11 mouse cellular contexts compared by ENCODE assay signal in genomic region chr13:37873125-37873891, GRCm38 (mm10).
DNase-seq lines count a peak whose midpoint lies in the region; ATAC-seq lines count a peak whose summit lies in the region.
"Had no signal": no experiment of that assay in that cellular context is flagged by ENCODE, and none has a peak within 500 bp of the region (broad histone marks: within the 10 kb centered on the region; RNA-seq: fewer than 3 reads in every experiment).

No protein-coding gene starts in this region.

- H3K4me2 ChIP-seq in hindbrain, embryonic 12.5 days (replicated peaks): no peak overlapping the region
- H3K4me2 ChIP-seq in limb, embryonic 13.5 days (replicated peaks): no peak overlapping the region

- no peak for DNase-seq in hindbrain, embryonic 10.5 days (ENCODE audit: low spot score)
- peak; percentile 71 for DNase-seq in MEL-GATA-1-ER (ENCODE audit: extremely low read depth, low read depth)
- DNase-seq in naive thymus-derived CD4-positive, alpha-beta T cell, adult 2 months (ENCODE audit: low read depth): peak; percentile 31
- DNase-seq in cerebellum, adult 11 months: no peak
- DNase-seq in lung, adult 18-20 months: no peak
- no peak for DNase-seq in lung, postnatal 4 days
- DNase-seq: adrenal gland, adult 2 months; cerebellum, postnatal 25 days; kidney, postnatal 10 days had no signal

- no peaks in the 10 kb centered on the region for H3K27me3 ChIP-seq in hindbrain, embryonic 10.5 days (ENCODE audit: insufficient read depth, poor library complexity, severe bottlenecking)
- H3K27me3 ChIP-seq in hindbrain, embryonic 12.5 days: no peaks in the 10 kb centered on the region
- H3K27me3 ChIP-seq in limb, embryonic 13.5 days: no peaks in the 10 kb centered on the region

- H3K4me3 ChIP-seq in hindbrain, embryonic 10.5 days: no peak overlapping the region
- H3K4me3 ChIP-seq in hindbrain, embryonic 12.5 days: no peak overlapping the region
- no peak overlapping the region for H3K4me3 ChIP-seq in limb, embryonic 13.5 days

- H3K36me3 ChIP-seq in hindbrain, embryonic 10.5 days: no peaks in the 10 kb centered on the region
- no peaks in the 10 kb centered on the region for H3K36me3 ChIP-seq in hindbrain, embryonic 12.5 days
- H3K36me3 ChIP-seq in limb, embryonic 13.5 days: no peaks in the 10 kb centered on the region

- peak overlapping the region; percentile 2; the same call in 1 of the 2 replicates for H3K27ac ChIP-seq in hindbrain, embryonic 10.5 days
- no peak overlapping the region for H3K27ac ChIP-seq in hindbrain, embryonic 12.5 days
- H3K27ac ChIP-seq in limb, embryonic 13.5 days: 0 out of 2 replicates have a peak overlapping the region, but pooled peaks have one; percentile 15

- ATAC-seq in hindbrain, embryonic 12.5 days (ENCODE audit: low FRiP score): no peak
- no peak for ATAC-seq in limb, embryonic 13.5 days (ENCODE audit: low FRiP score, low read depth)

- WGBS in hindbrain, embryonic 10.5 days: 77% methylated on average over 7 of the region's 7 CpGs
- WGBS in hindbrain, embryonic 12.5 days: 79% methylated on average over 7 of the region's 7 CpGs
- 64% methylated on average over 7 of the region's 7 CpGs for WGBS in limb, embryonic 13.5 days

- no peak overlapping the region for H3K9ac ChIP-seq in hindbrain, embryonic 12.5 days
- H3K9ac ChIP-seq in limb, embryonic 13.5 days: no peak overlapping the region

- H3K9me3 ChIP-seq in hindbrain, embryonic 10.5 days: no peaks in the 10 kb centered on the region
- no peaks in the 10 kb centered on the region for H3K9me3 ChIP-seq in hindbrain, embryonic 12.5 days (replicated peaks)
- no peaks in the 10 kb centered on the region for H3K9me3 ChIP-seq in limb, embryonic 13.5 days

- peaks cover 18% of the 10 kb centered on the region for H3K4me1 ChIP-seq in hindbrain, embryonic 10.5 days (replicated peaks)
- H3K4me1 ChIP-seq in hindbrain, embryonic 12.5 days: peaks cover 2% of the 10 kb centered on the region; the same call in 1 of the 2 replicates
- H3K4me1 ChIP-seq in limb, embryonic 13.5 days: peaks cover 16% of the 10 kb centered on the region

Comparison
In these comparisons a context has a peak if more than half of its experiments do, and no peak if none do; other contexts are left out.
1. DNase-seq: peak in MEL-GATA-1-ER (single experiment) and naive thymus-derived CD4-positive, alpha-beta T cell, adult 2 months (single experiment); none in hindbrain, embryonic 10.5 days (single experiment), cerebellum, adult 11 months (single experiment), lung, adult 18-20 months (0 of 2) and lung, postnatal 4 days (0 of 2).